Mouse (Mus musculus) intestine, embryonic 16.5 days (tissue): ENCODE results near the gene Ntm. TPM values are rescaled to one million over a fixed set of nuclear protein-coding genes. Genes with fewer than 3 reads are reported as not detected.

Experiments
- ATAC-seq: fragments of 200-750 bp; cut with Nextera tagmentation; 2 replicates; pipeline ENCODE4 v1.8.0; 2017; ENCODE audit warnings: moderate TSS enrichment, moderate library complexity
- H3K27ac ChIP-seq: fragments of 300-500 bp; sonication (generic); 2 replicates; pipeline ENCODE4 v1.5.1; 2014; ENCODE audit warnings: mild to moderate bottlenecking, low read length
- H3K27me3 ChIP-seq: fragments of 300-500 bp; sonication (generic); replicated peaks from 2 replicates; pipeline ENCODE4 v1.6.1; 2014; ENCODE audit warnings: low read length, control low read depth, mixed read lengths; ENCODE audit not compliant: control insufficient read depth, insufficient read depth
- H3K36me3 ChIP-seq: fragments of 300-500 bp; sonication (generic); 2 replicates; pipeline ENCODE4 v1.6.1; 2014; ENCODE audit warnings: low read length, control low read depth; ENCODE audit not compliant: control insufficient read depth, insufficient read depth
- H3K4me1 ChIP-seq: fragments of 300-500 bp; sonication (generic); 2 replicates; pipeline ENCODE4 v1.6.1; 2014; ENCODE audit warnings: low read length, control low read depth, mixed read lengths; ENCODE audit not compliant: control insufficient read depth, insufficient read depth
- H3K4me2 ChIP-seq: fragments of 300-500 bp; sonication (generic); 2 replicates; pipeline ENCODE4 v1.6.1; 2014; ENCODE audit warnings: low read depth, low read length, control low read depth
- H3K4me3 ChIP-seq: fragments of 300-500 bp; sonication (generic); 2 replicates; pipeline ENCODE4 v1.5.1; 2014; ENCODE audit warnings: mild to moderate bottlenecking, low read length
- H3K9ac ChIP-seq: fragments of 300-500 bp; sonication (generic); 2 replicates; pipeline ENCODE4 v1.6.1; 2014; ENCODE audit warnings: low read depth, low read length
- H3K9me3 ChIP-seq: fragments of 300-500 bp; sonication (generic); 2 replicates; pipeline ENCODE4 v1.6.1; 2016; ENCODE audit warnings: low read length, control low read depth; ENCODE audit not compliant: control insufficient read depth
- WGBS: fragments of 180-500 bp; shearing (Covaris S2); extraction: QIAGEN DNeasy Blood & Tissue Kit; methylation state at CpG from one replicate; pipeline ENCODE4 v1.1.7; 2014; 5-methylcytosine and 5-hydroxymethylcytosine counted together
- polyA plus RNA-seq: library from polyadenylated mRNA; unstranded; fragments of >200 nt; fragmentation: Nextera tagmentation; extraction: Ambion mirVana; gene quantifications from 2 replicates; pipeline ENCODE4 v1.2.1, GENCODE M21; 2015

The Ntm gene
- polyA plus RNA-seq, 1 experiment from 2014 or later = 5.5 TPM

- H3K36me3 ChIP-seq = no peaks in the 10 kb centered on the region
- WGBS = 76% methylated on average over 4 of the region's 4 CpGs
- ATAC-seq = no peak
- H3K9me3 ChIP-seq = no peaks in the 10 kb centered on the region
- H3K27ac ChIP-seq = no peak overlapping the region
- no peak overlapping the region for H3K4me2 ChIP-seq
- H3K4me1 ChIP-seq = no peaks in the 10 kb centered on the region
- H3K9ac ChIP-seq = no peak overlapping the region
- no peak overlapping the region for H3K4me3 ChIP-seq
- no peaks in the 10 kb centered on the region for H3K27me3 ChIP-seq
These were observed 826.9 kb downstream of the Ntm start for GRCm38 (mm10) chr9:29136039-29136438.

GRCm38 (mm10) chr9:29130717-29131292 is 832.1 kb downstream of the Ntm start:
- no peaks in the 10 kb centered on the region for H3K27me3 ChIP-seq
- 84% methylated on average over 5 of the region's 5 CpGs for WGBS
- H3K9ac ChIP-seq = no peak overlapping the region
- no peaks in the 10 kb centered on the region for H3K4me1 ChIP-seq
- ATAC-seq = no peak
- no peak overlapping the region for H3K4me2 ChIP-seq
- no peak overlapping the region for H3K27ac ChIP-seq
- no peaks in the 10 kb centered on the region for H3K36me3 ChIP-seq
- H3K4me3 ChIP-seq = no peak overlapping the region
- no peaks in the 10 kb centered on the region for H3K9me3 ChIP-seq

GRCm38 (mm10) chr9:29130316-29130715 is 832.6 kb downstream of the Ntm start:
- ATAC-seq = no peak
- 62% methylated on average over 4 of the region's 4 CpGs for WGBS
- Histone ChIP-seq H3K27me3 (no peaks in the 10 kb centered on the region), H3K9me3 (no peaks in the 10 kb centered on the region), H3K4me2 (no peak overlapping the region), H3K36me3 (no peaks in the 10 kb centered on the region), H3K9ac (no peak overlapping the region), H3K27ac (no peak overlapping the region), H3K4me3 (no peak overlapping the region), H3K4me1 (no peaks in the 10 kb centered on the region)

GRCm38 (mm10) chr9:29128416-29128815 is 834.5 kb downstream of the Ntm start:
- no peaks in the 10 kb centered on the region for H3K36me3 ChIP-seq
- 75% methylated on average over 2 of the region's 2 CpGs for WGBS
- H3K4me3 ChIP-seq = no peak overlapping the region
- H3K27me3 ChIP-seq = no peaks in the 10 kb centered on the region
- ATAC-seq = no peak
- no peak overlapping the region for H3K27ac ChIP-seq
- H3K9ac ChIP-seq = no peak overlapping the region
- no peaks in the 10 kb centered on the region for H3K9me3 ChIP-seq
- no peaks in the 10 kb centered on the region for H3K4me1 ChIP-seq
- H3K4me2 ChIP-seq = no peak overlapping the region

- WGBS = 55% methylated on average over 3 of the region's 3 CpGs
- Histone ChIP-seq H3K27me3 (no peaks in the 10 kb centered on the region), H3K4me3 (no peak overlapping the region), H3K9ac (no peak overlapping the region), H3K36me3 (no peaks in the 10 kb centered on the region), H3K4me2 (no peak overlapping the region), H3K27ac (no peak overlapping the region), H3K9me3 (no peaks in the 10 kb centered on the region), H3K4me1 (no peaks in the 10 kb centered on the region)
- ATAC-seq = no peak
These were observed 838.5 kb downstream of the Ntm start for GRCm38 (mm10) chr9:29124455-29124854.

- Histone ChIP-seq H3K27me3 (no peaks in the 10 kb centered on the region), H3K4me1 (no peaks in the 10 kb centered on the region), H3K9me3 (no peaks in the 10 kb centered on the region), H3K27ac (no peak overlapping the region), H3K9ac (no peak overlapping the region), H3K4me3 (no peak overlapping the region), H3K36me3 (no peaks in the 10 kb centered on the region), H3K4me2 (no peak overlapping the region)
- WGBS = 46% methylated on average over 2 of the region's 2 CpGs
- ATAC-seq = no peak
These were observed 839.1 kb downstream of the Ntm start for GRCm38 (mm10) chr9:29123828-29124227.

GRCm38 (mm10) chr9:29117561-29118112 is 845.3 kb downstream of the Ntm start:
- ATAC-seq = no peak
- WGBS = 17% methylated on average over 2 of the region's 2 CpGs

GRCm38 (mm10) chr9:29115337-29115736 is 847.6 kb downstream of the Ntm start:
- Histone ChIP-seq H3K27me3 (no peaks in the 10 kb centered on the region), H3K4me2 (no peak overlapping the region), H3K27ac (no peak overlapping the region), H3K4me3 (no peak overlapping the region), H3K9me3 (no peaks in the 10 kb centered on the region), H3K4me1 (no peaks in the 10 kb centered on the region), H3K36me3 (no peaks in the 10 kb centered on the region), H3K9ac (no peak overlapping the region)
- ATAC-seq = no peak
- WGBS = 61% methylated on average over 2 of the region's 2 CpGs

More at GRCm38 (mm10) chr9:29117561-29118112, 845.3 kb downstream of the Ntm start:
- no peak overlapping the region for H3K4me2 ChIP-seq
- no peak overlapping the region for H3K4me3 ChIP-seq
- H3K9ac ChIP-seq = no peak overlapping the region
- H3K4me1 ChIP-seq = no peaks in the 10 kb centered on the region
- no peaks in the 10 kb centered on the region for H3K27me3 ChIP-seq
- no peak overlapping the region for H3K27ac ChIP-seq
- H3K36me3 ChIP-seq = no peaks in the 10 kb centered on the region
- H3K9me3 ChIP-seq = no peaks in the 10 kb centered on the region

- Histone ChIP-seq H3K4me2 (no peak overlapping the region), H3K4me1 (no peaks in the 10 kb centered on the region), H3K27ac (no peak overlapping the region), H3K9ac (no peak overlapping the region), H3K9me3 (no peaks in the 10 kb centered on the region), H3K4me3 (no peak overlapping the region), H3K27me3 (no peaks in the 10 kb centered on the region), H3K36me3 (no peaks in the 10 kb centered on the region)
- ATAC-seq = no peak
- WGBS = 66% methylated on average over 3 of the region's 3 CpGs
These were observed 856.2 kb downstream of the Ntm start for GRCm38 (mm10) chr9:29106771-29107170.

GRCm38 (mm10) chr9:29104442-29104841 is 858.5 kb downstream of the Ntm start:
- Histone ChIP-seq H3K4me2 (no peak overlapping the region), H3K9ac (no peak overlapping the region), H3K4me3 (no peak overlapping the region), H3K4me1 (no peaks in the 10 kb centered on the region), H3K27me3 (no peaks in the 10 kb centered on the region), H3K9me3 (no peaks in the 10 kb centered on the region), H3K36me3 (no peaks in the 10 kb centered on the region), H3K27ac (no peak overlapping the region)
- WGBS = 83% methylated on average over 5 of the region's 5 CpGs
- ATAC-seq = no peak
